Mouse (Mus musculus) midbrain, embryonic 13.5 days (tissue): ENCODE data around the gene Wdr95. TPM values are rescaled to one million over a fixed set of nuclear protein-coding genes. Genes with fewer than 3 reads are reported as not detected.

ENCODE experiments used
- ATAC-seq: fragments of 200-750 bp; cut with Nextera tagmentation; 2 replicates; pipeline ENCODE4 v1.8.0; 2017; ENCODE audit warnings: mild to moderate bottlenecking, moderate TSS enrichment, moderate library complexity
- H3K27ac ChIP-seq: fragments of 300-500 bp; sonication (generic); 2 replicates; pipeline ENCODE4 v1.5.1; 2015; ENCODE audit warnings: inconsistent platforms, mild to moderate bottlenecking, moderate library complexity
- H3K27me3 ChIP-seq: fragments of 300-500 bp; sonication (generic); 2 replicates; pipeline ENCODE4 v1.6.1; 2015; ENCODE audit warnings: mild to moderate bottlenecking, inconsistent platforms
- H3K36me3 ChIP-seq: fragments of 300-500 bp; sonication (generic); 2 replicates; pipeline ENCODE4 v1.6.1; 2015; ENCODE audit warnings: mild to moderate bottlenecking, inconsistent platforms
- H3K4me1 ChIP-seq: fragments of 300-500 bp; sonication (generic); replicated peaks from 2 replicates; pipeline ENCODE4 v1.6.1; 2015; ENCODE audit warnings: inconsistent platforms
- H3K4me2 ChIP-seq: fragments of 300-500 bp; sonication (generic); replicated peaks from 2 replicates; pipeline ENCODE4 v1.6.1; 2015; ENCODE audit warnings: moderate library complexity, mild to moderate bottlenecking, inconsistent platforms
- H3K4me3 ChIP-seq: fragments of 300-500 bp; sonication (generic); replicated peaks from 2 replicates; pipeline ENCODE4 v1.5.1; 2015; ENCODE audit warnings: mild to moderate bottlenecking, inconsistent platforms
- H3K9ac ChIP-seq: fragments of 300-500 bp; sonication (generic); replicated peaks from 2 replicates; pipeline ENCODE4 v1.6.1; 2015; ENCODE audit warnings: mild to moderate bottlenecking, inconsistent platforms
- H3K9me3 ChIP-seq: fragments of 300-500 bp; sonication (generic); 2 replicates; pipeline ENCODE4 v1.6.1; 2016; ENCODE audit warnings: mild to moderate bottlenecking, inconsistent platforms
- WGBS: fragments of 180-500 bp; shearing (Covaris S2); methylation state at CpG from one replicate; pipeline ENCODE4 v1.1.7; 2015; 5-methylcytosine and 5-hydroxymethylcytosine counted together
- polyA plus RNA-seq: library from polyadenylated mRNA; unstranded; fragments of >200 nt; fragmentation: Nextera tagmentation; extraction: Ambion mirVana; gene quantifications from 2 replicates; pipeline ENCODE4 v1.2.1, GENCODE M21; 2015

The Wdr95 gene
- polyA plus RNA-seq, 1 experiment from 2014 or later: 0.11 TPM

GRCm38 (mm10) chr5:149552742-149553141 is 24.3 kb downstream of the Wdr95 start:
- Histone ChIP-seq H3K4me2 (no peak overlapping the region), H3K27ac (no peak overlapping the region), H3K4me1 (no peaks in the 10 kb centered on the region), H3K27me3 (no peaks in the 10 kb centered on the region), H3K36me3 (no peaks in the 10 kb centered on the region), H3K9ac (no peak overlapping the region), H3K4me3 (no peak overlapping the region), H3K9me3 (no peaks in the 10 kb centered on the region)
- WGBS: 50% methylated on average over 9 of the region's 9 CpGs
- no peak for ATAC-seq

- no peaks in the 10 kb centered on the region for H3K9me3 ChIP-seq
- no peaks in the 10 kb centered on the region for H3K36me3 ChIP-seq
- no peak overlapping the region for H3K4me2 ChIP-seq
- no peak for ATAC-seq
- WGBS: 91% methylated on average over 11 of the region's 11 CpGs
- no peaks in the 10 kb centered on the region for H3K27me3 ChIP-seq
- H3K4me3 ChIP-seq: no peak overlapping the region
- no peaks in the 10 kb centered on the region for H3K4me1 ChIP-seq
- H3K27ac ChIP-seq: no peak overlapping the region
- H3K9ac ChIP-seq: no peak overlapping the region
Observed at GRCm38 (mm10) chr5:149553373-149553772, 24.9 kb downstream of the Wdr95 start.

GRCm38 (mm10) chr5:149554397-149554796 is 25.9 kb downstream of the Wdr95 start:
- H3K4me2 ChIP-seq: no peak overlapping the region
- no peak for ATAC-seq
- no peaks in the 10 kb centered on the region for H3K9me3 ChIP-seq

GRCm38 (mm10) chr5:149560903-149561588 is 32.6 kb downstream of the Wdr95 start:
- no peaks in the 10 kb centered on the region for H3K9me3 ChIP-seq
- H3K4me1 ChIP-seq: peaks cover 29% of the 10 kb centered on the region
- H3K36me3 ChIP-seq: no peaks in the 10 kb centered on the region
- H3K4me3 ChIP-seq: no peak overlapping the region
- 28% methylated on average over 11 of the region's 11 CpGs for WGBS
- no peaks in the 10 kb centered on the region for H3K27me3 ChIP-seq
- no peak overlapping the region for H3K9ac ChIP-seq
- peak overlapping the region; percentile 28 for H3K4me2 ChIP-seq
- peak; percentile 86 for ATAC-seq
- H3K27ac ChIP-seq: peak overlapping the region; percentile 86

More at GRCm38 (mm10) chr5:149554397-149554796, 25.9 kb downstream of the Wdr95 start:
- WGBS: 91% methylated on average over 8 of the region's 8 CpGs
- no peak overlapping the region for H3K4me3 ChIP-seq
- no peaks in the 10 kb centered on the region for H3K27me3 ChIP-seq
- no peak overlapping the region for H3K27ac ChIP-seq
- no peak overlapping the region for H3K9ac ChIP-seq
- H3K36me3 ChIP-seq: no peaks in the 10 kb centered on the region
- H3K4me1 ChIP-seq: no peaks in the 10 kb centered on the region

GRCm38 (mm10) chr5:149566026-149566425 is 37.5 kb downstream of the Wdr95 start:
- Histone ChIP-seq H3K27ac (no peak overlapping the region), H3K36me3 (no peaks in the 10 kb centered on the region), H3K4me1 (peaks cover 31% of the 10 kb centered on the region), H3K4me2 (no peak overlapping the region), H3K9ac (no peak overlapping the region), H3K4me3 (no peak overlapping the region), H3K27me3 (no peaks in the 10 kb centered on the region), H3K9me3 (no peaks in the 10 kb centered on the region)
- peak; percentile 26; the same call in 1 of the 2 replicates for ATAC-seq
- WGBS: 30% methylated on average over 11 of the region's 11 CpGs

- WGBS: 86% methylated on average over 5 of the region's 5 CpGs
Observed at GRCm38 (mm10) chr5:149566957-149567356, 38.5 kb downstream of the Wdr95 start.

GRCm38 (mm10) chr5:149568993-149569392 is 40.5 kb downstream of the Wdr95 start:
- Histone ChIP-seq H3K4me1 (peaks cover 19% of the 10 kb centered on the region), H3K9me3 (no peaks in the 10 kb centered on the region), H3K36me3 (no peaks in the 10 kb centered on the region), H3K27me3 (no peaks in the 10 kb centered on the region), H3K4me2 (no peak overlapping the region), H3K27ac (no peak overlapping the region), H3K4me3 (no peak overlapping the region), H3K9ac (no peak overlapping the region)
- 89% methylated on average over 13 of the region's 13 CpGs for WGBS
- no peak for ATAC-seq

More at GRCm38 (mm10) chr5:149566957-149567356, 38.5 kb downstream of the Wdr95 start:
- no peaks in the 10 kb centered on the region for H3K36me3 ChIP-seq
- no peak overlapping the region for H3K4me3 ChIP-seq
- no peak overlapping the region for H3K27ac ChIP-seq
- H3K9me3 ChIP-seq: no peaks in the 10 kb centered on the region
- no peak overlapping the region for H3K9ac ChIP-seq
- no peaks in the 10 kb centered on the region for H3K27me3 ChIP-seq
- ATAC-seq: peak; percentile 48; the same call in 1 of the 2 replicates
- H3K4me1 ChIP-seq: peaks cover 22% of the 10 kb centered on the region
- no peak overlapping the region for H3K4me2 ChIP-seq

GRCm38 (mm10) chr5:149576977-149577376 is 48.5 kb downstream of the Wdr95 start:
- no peaks in the 10 kb centered on the region for H3K27me3 ChIP-seq
- H3K27ac ChIP-seq: peak overlapping the region; percentile 47; the same call in 1 of the 2 replicates
- H3K4me1 ChIP-seq: peaks cover 17% of the 10 kb centered on the region
- H3K36me3 ChIP-seq: no peaks in the 10 kb centered on the region
- no peak overlapping the region for H3K4me3 ChIP-seq
- 44% methylated on average over 10 of the region's 10 CpGs for WGBS
- no peak for ATAC-seq
- H3K9me3 ChIP-seq: no peaks in the 10 kb centered on the region
- H3K9ac ChIP-seq: no peak overlapping the region
- peak overlapping the region; percentile 27; the same call in 1 of the 2 replicates for H3K4me2 ChIP-seq

- Histone ChIP-seq H3K9me3 (no peaks in the 10 kb centered on the region), H3K9ac (no peak overlapping the region), H3K4me1 (peaks cover 17% of the 10 kb centered on the region), H3K4me3 (no peak overlapping the region), H3K27ac (peak overlapping the region; percentile 47), H3K4me2 (peak overlapping the region; percentile 27), H3K36me3 (no peaks in the 10 kb centered on the region), H3K27me3 (no peaks in the 10 kb centered on the region)
- WGBS: 21% methylated on average over 10 of the region's 10 CpGs
- ATAC-seq: no peak
Observed at GRCm38 (mm10) chr5:149577449-149577848, 49.0 kb downstream of the Wdr95 start.

GRCm38 (mm10) chr5:149582642-149583262 is 54.3 kb downstream of the Wdr95 start:
- H3K4me3 ChIP-seq: no peak overlapping the region
- ATAC-seq: no peak
- WGBS: 65% methylated on average over 5 of the region's 5 CpGs
- no peaks in the 10 kb centered on the region for H3K36me3 ChIP-seq
- no peak overlapping the region for H3K9ac ChIP-seq
- H3K4me2 ChIP-seq: no peak overlapping the region
- H3K27ac ChIP-seq: 0 out of 2 replicates have a peak overlapping the region, but pooled peaks have one; percentile 45
- H3K27me3 ChIP-seq: no peaks in the 10 kb centered on the region
- peaks cover 8% of the 10 kb centered on the region for H3K4me1 ChIP-seq
- no peaks in the 10 kb centered on the region for H3K9me3 ChIP-seq

GRCm38 (mm10) chr5:149583507-149583906 is 55.0 kb downstream of the Wdr95 start:
- WGBS: 34% methylated on average over 8 of the region's 8 CpGs
- no peak overlapping the region for H3K4me2 ChIP-seq

GRCm38 (mm10) chr5:149584154-149584655 is 55.7 kb downstream of the Wdr95 start:
- peak overlapping the region; percentile 31; the same call in 1 of the 2 replicates for H3K27ac ChIP-seq
- peaks cover 6% of the 10 kb centered on the region; the same call in 1 of the 2 replicates for H3K4me1 ChIP-seq
- H3K4me3 ChIP-seq: no peak overlapping the region
- no peaks in the 10 kb centered on the region for H3K9me3 ChIP-seq
- ATAC-seq: peak; percentile 44; the same call in 1 of the 2 replicates
- H3K9ac ChIP-seq: no peak overlapping the region
- 72% methylated on average over 8 of the region's 8 CpGs for WGBS
- H3K36me3 ChIP-seq: no peaks in the 10 kb centered on the region
- H3K27me3 ChIP-seq: no peaks in the 10 kb centered on the region
- no peak overlapping the region for H3K4me2 ChIP-seq

More at GRCm38 (mm10) chr5:149583507-149583906, 55.0 kb downstream of the Wdr95 start:
- Histone ChIP-seq H3K4me1 (peaks cover 6% of the 10 kb centered on the region; the same call in 1 of the 2 replicates), H3K9ac (no peak overlapping the region), H3K27ac (peak overlapping the region; percentile 45; the same call in 1 of the 2 replicates), H3K4me3 (no peak overlapping the region), H3K36me3 (no peaks in the 10 kb centered on the region), H3K9me3 (no peaks in the 10 kb centered on the region), H3K27me3 (no peaks in the 10 kb centered on the region)
- ATAC-seq: no peak
